Mouse (Mus musculus): ENCODE results near the gene Fcer2a.

Fcer2a gene

DNA sequence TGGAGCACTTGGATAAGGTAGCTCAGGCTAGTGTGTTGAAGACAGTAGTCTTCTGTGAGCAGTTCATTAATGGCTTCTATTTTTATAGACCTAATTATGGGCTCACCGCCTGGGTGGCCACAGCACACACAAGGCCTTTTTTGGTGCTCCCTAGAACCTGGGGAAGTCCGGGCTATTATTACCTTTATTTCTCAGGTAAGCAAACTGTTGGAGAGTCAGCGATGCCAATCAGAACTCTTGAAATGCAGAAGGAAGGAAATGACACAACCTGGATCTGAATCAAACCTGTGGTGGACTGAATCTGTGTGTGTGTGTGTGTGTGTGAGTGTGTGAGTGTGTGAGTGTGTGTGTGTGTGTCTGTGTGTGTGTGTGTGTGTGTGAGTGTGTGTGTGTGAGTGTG lies at the start of gene Fcer2a:
Gene Fcer2a (minus strand): TSS at position 55 of the 400 bp plus-strand sequence.
- DNase-seq = no peak

DNA sequence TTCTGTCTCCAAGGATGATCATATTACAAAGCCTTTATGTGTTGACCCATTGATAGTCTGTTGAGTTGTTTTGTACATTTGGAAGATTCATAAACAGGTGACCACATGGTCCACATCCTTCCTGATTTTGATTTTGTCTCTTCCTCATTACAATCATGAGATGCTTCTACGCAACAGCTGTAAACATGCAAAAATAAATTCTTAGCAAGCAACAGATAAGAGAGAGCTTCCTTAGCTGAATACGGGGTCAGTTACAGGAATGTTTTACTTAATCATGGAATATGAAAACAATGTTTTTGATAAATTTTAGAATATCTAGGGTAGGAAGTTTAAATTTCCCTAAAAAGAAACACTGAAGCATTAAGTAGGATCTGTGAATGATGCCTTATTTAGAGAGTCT lies 43.0 kb upstream of the Fcer2a start:
- DNase-seq = no peak

DNA sequence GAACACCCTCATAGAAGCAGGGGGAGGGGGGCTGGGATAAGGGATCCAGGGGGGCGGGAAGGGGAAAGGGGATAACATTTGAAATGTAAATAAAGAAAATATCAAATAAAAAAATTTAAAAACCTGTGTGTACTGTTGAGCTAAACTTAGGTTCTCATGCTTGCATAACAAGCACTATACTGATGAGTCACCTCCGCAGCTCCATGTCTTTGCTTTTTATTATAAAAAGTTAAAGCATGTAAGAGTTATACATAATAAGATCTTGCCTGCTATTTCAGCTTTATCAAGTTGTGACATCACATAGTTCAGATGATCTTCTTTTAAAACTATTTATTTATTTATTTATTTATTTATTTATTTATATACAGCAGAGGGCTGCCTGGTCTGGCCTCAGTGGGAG lies 41.6 kb upstream of the Fcer2a start:
- no peak for DNase-seq

DNA sequence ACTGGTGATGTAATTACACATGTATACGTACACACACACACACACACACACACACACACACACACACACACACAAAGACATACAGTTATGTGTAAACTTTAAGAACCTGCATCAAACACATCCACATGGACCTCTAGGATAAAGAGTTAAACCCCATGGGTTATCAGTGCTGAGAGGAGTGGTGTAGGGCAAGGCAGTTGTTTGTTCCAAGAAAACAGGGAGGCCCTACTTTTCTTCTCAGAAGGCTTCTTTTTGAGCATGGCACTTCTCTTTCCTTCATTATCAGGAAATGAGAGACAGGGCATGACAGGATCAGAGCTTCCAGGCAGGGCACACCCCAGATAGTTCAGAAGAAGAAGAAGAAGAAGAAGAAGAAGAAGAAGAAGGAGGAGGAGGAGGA lies 40.1 kb upstream of the Fcer2a start:
- no peak for DNase-seq

DNA sequence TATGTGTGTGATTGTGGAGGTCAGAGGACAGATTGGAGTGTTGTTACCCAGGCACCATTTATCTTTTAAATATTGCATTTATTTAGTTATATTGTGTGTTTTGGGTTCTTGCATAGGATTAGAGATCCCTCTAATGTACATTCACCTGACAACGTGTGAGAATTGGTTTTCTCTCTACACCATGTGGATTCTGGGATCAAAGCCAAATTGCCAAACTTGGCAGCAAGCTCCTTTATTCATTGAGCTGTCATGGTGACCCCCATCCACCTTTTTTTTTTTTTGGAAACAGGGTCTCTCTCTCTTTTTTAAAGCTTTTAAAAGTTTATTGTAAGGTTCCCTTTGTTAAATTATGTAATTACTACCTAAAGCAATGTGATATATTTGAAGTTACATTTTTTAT lies 27.1 kb upstream of the Fcer2a start:
- DNase-seq = no peak

DNA sequence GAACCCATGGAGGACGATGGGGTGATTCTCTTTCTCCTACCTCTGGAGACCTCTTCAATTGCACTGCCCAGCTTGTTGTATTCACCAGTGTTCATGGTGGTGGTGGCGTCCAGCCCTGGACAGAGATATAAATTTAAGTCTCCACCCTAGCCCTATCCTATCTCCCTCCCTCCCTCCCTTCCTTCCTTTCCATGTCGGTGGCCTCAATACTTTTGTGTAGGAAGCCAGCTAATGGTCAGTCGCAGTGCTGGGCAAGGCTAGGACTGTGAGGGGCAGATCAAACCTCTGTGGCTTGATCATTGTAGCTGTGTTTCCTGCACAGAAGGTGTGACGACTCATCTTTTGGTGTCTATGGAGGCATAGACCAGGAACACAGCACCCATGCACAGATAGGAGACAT lies 26.6 kb upstream of the Fcer2a start, which contains the start of gene Clec4g:
Gene Clec4g (minus strand): TSS at position 101 of the 400 bp plus-strand sequence.
- DNase-seq = no peak

DNA sequence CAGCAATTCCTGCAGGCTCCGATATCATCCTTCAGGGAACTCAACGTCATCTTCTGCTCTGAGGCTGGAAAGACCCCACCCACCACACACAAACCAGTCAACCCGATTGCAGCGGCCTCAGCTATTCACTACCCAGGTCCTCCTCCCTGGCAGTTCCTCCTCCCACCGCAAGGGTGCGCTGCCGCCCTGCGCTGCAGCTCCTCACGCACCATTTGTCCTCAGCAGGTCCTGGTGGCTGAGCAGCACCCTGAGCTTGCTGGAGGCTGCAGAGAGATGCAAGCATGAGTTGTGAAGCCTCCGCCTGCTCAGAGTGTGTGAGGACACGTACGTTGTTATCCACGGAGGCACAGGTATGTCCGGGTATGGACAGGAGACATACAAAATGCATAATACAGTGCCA lies 24.6 kb upstream of the Fcer2a start:
- peak; percentile 66 for DNase-seq

DNA sequence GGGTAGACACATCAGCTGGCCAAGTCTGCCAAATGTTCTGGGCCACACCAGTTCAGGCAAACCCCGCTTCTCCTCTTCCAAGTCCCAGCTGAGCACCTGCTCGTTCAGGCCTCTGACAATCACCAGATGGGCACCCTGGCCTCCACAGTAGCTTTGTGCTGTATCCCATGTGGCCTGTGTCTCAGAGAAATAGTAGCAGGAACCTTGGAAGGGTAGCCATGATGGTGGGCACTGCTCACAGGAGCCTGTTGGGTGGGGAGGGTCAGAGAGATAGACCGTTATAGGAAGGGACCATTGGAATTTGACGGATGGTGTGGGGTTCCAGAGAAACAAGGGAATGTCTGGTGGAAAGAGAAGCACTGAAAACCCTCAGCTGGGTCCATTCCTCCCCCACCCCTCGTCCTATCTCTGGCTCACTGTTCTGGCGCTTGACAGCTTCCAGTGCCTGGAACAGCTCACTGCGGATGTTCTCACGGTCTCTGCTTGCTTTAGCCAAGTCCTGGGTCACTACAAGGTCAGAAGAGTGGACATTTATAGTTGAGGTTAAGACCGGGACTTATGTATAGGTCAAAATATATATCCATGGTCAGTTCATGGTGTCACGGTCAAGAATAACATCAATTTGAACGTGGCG lies 23.5 kb upstream of the Fcer2a start:
- no peak for DNase-seq

DNA sequence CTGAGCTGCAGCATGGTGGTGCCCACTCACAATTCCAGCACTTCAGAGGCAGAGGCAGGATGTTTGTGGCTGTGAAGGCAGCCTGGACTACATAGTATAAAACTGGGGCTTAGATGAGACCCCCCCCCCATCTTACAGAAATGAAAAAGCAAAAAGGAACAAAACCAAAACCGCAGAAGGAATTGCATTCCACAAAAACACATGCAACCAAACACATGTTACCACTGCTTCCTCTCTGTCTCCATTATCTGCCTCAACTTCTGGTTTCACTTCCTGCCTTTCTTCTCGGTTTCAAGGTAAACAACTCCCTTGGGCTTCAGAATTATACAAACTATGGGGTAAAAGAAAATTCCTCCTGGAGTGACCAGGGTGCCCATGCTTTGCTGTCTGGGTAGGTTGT lies 17.7 kb upstream of the Fcer2a start:
- DNase-seq = no peak

DNA sequence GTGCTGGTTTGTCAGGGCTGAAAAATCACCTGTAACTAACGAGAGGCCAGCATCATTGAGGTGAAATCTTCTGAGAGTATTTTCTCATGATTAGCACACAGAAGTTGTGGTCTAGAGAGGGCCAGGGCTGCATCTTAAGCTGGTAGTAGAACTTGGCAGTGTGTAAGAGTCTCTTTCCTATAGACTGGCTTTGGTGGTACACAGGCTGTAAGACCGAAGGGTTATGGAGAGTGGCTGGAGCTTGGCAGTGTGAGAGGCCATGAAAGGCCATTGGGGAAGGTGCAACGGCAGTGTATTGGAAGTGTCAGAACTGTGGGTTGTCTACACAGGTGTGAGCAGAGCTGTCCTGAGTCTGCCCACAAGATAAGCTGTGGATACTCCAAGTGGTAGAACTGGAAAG lies 16.3 kb upstream of the Fcer2a start:
- DNase-seq = no peak

DNA sequence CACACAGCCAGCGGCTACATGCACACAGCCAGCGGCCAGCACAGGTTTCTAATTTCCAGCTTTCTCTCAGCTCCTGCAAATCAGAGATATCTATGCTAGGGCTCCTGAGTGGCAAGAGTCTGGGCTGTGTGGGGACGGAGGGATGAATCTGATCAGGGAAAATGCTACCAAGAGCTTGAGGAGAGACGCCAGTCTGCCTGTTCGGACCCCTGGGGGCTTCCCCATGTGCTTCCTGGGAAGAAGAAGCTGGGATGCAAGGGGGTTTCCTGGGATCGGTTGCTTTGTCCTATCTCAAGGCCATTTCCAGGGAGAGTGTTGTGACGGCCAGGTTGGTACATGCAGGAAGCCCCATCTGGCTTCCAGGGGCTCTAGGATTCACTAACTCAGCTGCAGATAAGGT lies 13.6 kb upstream of the Fcer2a start:
- DNase-seq = no peak

DNA sequence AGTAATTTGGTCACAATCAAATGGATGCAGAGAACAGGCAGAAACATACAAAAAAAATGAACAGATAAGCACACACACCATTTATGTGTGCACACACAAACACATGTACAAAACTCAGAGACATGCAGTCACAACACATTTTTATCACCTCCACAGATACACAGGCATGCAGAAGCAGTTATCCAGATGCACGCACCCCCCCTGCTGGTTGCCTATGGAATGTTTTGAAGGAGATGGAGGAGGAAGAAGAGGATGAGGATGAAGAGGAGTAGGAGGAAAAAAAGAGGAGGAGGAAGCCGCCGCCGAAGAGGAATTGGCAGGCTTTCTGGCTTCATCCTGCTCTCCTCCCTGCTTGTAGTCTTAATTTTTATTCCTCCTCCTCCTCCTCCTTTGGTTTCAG lies 11.7 kb upstream of the Fcer2a start:
- peak; percentile 16 for DNase-seq

DNA sequence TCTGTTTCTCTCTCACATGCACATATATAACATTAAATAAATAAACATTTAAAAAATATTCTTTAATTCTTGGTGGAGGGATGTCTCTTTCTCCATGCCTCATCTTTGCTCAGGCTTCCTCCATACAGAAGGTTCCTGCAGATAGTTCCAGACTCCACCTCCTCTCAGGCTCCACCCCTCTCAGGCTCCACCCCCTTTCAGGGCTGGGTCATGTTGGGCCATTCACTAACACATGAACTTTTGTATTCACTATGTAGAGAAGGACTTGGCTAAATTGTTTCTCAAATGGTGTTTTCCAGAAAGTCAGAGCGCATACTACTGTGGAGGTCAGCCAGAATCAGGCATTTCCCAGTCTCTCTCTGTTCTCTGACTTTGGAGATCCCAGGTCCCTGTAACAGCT lies 7.5 kb upstream of the Fcer2a start:
- no peak for DNase-seq

DNA sequence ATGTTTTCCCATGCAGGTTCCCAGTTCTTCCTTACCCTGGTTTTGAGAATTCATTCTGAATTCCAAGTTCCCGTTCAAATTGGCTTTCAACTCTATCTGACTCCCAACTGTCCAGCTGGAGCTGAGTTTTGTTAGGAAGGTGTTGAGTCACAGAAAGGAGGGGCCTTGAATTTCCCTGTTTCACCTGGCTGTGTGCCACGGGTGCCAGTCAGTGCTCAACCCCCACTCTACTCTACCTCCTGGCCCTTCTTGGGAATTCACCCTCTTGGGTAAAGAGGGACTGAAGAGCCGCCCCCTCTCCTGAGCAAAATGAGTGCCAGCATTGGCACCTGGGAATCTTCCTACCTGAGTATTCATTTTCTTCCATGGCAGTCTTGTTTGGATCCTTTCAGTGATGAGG lies 3.2 kb downstream of the Fcer2a start:
- no peak for DNase-seq

DNA sequence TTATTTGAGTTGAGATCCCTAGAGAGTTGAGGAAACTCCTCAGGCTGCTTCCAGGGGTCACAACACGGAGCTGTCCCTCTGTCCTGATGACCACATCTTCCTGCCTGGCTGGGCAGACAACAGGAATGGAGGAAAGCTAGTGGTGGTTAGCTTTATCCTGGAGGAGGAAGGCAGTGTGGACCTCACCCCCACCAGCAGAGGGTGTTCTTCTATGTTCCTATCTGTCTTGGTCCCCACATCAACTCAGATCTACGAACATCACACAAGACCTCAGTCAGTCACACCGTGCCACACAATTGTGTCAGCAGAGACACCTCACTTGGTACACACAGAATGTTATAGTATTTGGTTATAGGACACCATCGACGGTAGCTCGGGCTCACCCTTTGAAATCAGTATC lies 6.4 kb downstream of the Fcer2a start:
- DNase-seq = no peak

DNA sequence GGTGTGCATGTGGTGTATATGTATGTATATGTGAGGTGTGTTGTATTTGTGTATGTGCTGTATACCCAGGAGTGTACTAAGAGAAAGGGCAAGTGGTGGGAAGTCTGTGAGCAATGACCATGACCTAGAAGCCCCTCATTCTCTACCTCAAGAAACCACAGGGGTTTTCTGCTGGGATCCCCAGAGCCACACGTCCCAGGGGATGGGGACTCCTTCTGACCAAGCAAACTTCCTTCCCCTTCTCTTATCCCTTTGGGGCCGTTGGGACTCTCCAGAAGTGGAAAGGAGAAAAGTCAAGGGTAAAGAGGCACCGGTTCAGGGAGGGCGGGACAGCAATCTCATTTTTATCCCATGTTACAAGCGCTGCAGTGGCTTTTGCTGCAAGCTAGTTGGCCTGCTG lies 8.6 kb downstream of the Fcer2a start:
- no peak for DNase-seq

DNA sequence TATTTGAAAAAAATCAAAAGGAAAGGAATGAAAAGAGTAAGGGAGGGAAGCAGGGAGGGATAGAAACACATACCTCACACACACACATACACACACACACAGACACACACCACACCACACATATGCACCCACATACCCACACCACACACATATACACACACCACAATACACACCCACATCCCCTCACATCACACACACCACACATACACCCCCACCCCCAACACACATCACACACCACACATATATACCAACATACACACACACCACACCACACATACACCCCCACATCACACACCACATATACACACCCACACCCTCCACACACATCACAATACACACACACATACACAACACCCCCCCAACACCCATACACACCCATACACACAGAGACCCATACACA lies 9.4 kb downstream of the Fcer2a start:
- DNase-seq = no peak

DNA sequence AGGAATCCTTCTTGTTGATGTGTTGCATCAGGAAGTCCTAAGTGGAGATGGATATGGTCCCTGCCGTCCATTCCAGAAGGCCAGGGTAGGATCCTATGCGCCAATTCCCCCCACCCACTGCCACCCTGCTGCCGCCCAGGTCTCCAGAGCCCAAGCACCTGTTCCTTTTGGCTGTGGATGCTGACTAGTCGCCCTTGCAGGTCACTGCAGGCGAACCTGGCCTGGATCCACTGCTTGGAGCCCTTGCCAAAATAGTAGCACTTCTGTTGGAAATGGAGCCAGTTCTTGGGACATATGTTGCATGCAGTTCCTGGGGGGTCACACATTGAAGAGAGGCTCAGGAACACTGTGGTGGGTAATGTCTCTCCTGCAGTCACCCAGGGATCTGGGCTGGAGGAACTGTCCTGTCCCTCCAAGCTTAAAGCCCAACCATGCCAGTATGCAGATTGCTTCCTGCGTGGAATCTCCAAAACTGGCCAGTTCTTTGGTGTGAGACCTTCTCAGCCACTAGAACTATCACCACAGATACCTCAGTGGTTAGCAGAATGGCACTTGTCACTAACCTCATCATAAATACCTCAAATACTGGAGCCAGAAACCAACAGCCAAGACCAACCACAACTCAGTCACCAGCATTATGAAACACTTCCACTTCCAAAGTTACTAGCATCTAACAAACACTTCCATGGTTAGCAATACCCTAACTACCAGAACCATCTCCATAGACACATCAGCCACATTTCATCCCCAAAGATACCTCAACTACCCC lies 10.4 kb downstream of the Fcer2a start:
- no peak for DNase-seq

DNA sequence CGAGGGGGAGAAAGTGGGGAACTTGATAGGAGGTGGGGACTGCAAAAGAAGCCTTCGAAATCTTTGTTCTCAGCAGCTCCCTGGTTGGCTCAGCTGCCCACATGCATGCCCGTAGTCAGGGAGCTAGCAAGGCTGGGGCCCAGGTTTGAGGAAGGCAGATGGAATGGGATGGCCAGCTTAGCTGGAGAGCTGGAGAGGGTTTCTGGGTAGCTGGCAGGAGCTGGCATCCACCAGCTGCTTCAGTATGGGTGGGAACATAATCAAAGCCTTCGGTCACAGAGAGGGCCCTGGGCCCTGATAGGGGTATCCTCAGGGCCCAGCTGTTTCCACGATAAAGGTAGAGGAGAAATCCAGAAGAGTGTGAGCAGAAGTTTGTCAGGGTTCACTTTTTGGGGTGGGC lies 11.5 kb downstream of the Fcer2a start:
- no peak for DNase-seq

DNA sequence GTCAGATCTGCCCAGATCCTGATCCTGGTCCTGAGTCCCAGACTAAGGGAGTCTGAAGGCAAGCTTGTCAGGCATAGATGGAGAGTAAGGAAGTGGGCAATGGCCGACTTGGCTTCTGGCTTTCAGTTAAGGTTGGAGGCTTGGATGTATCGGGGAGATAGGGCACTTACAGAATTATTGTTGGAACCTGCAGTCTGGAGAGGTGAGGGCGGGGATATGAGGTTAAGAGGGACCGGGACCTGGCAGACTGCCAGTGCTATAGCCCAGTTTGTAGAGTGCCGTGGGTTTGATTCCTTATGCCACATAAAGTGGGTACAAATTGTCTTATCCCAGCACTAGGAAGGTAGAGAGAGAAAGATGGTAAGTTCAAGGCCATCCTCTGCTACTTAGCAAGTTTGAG lies 14.3 kb downstream of the Fcer2a start:
- no peak for DNase-seq

DNA sequence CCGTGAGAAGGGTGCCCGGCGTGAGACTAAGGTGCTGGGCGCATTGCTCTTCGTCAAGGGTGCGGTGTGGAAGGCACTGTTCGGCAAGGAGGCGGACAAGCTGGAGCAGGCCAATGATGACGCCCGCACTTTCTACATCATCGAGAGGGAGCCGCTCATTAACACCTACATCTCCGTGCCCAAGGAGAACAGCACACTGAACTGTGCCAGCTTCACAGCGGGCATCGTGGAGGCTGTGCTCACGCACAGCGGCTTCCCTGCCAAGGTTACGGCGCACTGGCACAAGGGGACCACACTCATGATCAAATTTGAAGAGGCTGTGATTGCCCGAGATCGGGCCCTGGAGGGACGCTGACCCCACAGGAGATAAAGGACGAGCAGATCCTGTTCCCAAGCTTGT lies 14.7 kb downstream of the Fcer2a start:
- DNase-seq = no peak

DNA sequence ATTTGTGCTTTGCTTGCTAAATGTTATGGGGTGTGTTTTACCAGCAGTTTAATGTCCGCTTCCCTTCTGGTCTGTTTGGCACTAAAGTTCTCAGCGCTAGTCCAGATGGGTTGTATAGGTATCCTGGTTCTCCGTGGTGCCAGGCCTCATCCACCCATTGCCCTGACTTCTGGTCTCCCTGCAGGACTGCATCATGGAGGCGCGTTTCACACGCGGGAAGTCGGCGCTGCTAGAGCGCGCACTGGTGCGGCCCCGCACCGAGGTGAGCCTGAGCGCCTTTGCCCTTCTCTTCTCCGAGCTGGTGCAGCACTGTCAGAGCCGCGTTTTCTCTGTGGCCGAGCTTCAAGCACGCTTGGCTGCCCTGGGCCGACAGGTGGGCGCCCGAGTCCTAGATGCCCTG lies 15.1 kb downstream of the Fcer2a start:
- DNase-seq = no peak

DNA sequence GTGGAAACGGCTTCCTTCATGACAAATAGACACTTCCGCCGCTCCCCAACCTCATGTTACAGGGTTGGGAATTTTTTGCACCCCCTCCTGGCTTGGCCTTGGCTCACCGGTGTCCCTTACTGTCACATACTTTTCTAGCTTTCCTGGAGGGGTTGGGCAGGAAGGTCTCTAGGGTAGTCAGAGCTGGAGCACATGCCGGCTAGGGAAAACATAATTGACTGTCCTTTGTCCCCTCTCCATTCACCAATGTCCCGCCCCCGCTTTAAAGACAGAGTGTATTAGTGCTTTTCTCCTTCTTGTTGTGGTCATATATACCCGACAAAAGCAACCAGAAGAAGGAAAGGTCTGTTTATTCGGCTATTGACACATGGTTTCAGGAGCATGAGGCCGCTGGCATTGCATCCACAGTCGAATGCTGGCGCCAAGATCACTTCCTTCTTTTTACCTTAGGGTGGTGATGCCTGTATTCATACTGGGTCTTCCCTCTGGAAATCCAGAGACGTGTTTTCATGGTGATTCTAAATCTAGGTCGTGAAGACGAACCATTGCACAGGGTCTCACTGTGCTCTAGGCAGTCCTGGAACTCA lies 16.9 kb downstream of the Fcer2a start:
- DNase-seq = no peak

Data from retina, postnatal 1 day (tissue).